Mouse (Mus musculus) T-helper 1 cell (primary cell): ENCODE measurements around the gene Cyth3.

ENCODE experiments used
- in situ Hi-C: fragments of 300-600 bp; cut with MboI, MseI; formaldehyde crosslinking; loops from one replicate; pipeline ENCODE4 v1.15.1; 2025; ENCODE audit warnings: high pct_unique_total_duplicates

Gene Cyth3

GRCm38 (mm10) chr5:143635358-143635757 is 13.1 kb downstream of the Cyth3 start:
- in situ Hi-C loops, result no loop called here

GRCm38 (mm10) chr5:143636173-143636572 is 13.9 kb downstream of the Cyth3 start:
- in situ Hi-C loops, result no loop called here

DNA sequence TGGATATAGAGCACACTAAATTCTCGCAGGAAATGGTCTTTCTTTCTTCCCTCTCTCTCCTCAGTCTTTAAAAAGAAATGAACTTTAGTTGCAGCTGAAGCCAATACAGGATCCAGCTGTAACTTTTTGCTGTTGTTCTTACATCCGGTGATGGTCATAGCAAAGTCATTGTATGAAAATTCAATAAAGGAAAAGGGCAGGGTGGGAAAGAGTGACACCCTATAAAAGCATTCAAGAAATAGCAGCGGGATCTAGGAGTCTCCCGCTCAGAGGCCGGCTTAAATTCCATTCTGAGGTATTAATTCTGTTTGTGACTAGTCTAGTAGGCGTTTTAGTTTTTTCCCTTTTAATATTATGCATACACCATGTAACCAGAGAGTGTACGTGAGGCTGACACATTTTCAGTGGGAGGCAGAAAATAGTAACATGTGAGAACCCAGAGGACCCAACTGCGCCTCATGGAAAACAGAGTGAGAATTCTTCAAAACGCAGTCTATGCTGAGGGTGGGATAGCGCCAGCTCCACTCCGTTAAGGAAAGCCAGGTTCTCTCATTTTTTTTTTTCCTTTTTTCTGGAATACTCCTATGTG is 15.7 kb downstream of the Cyth3 start:
- in situ Hi-C loops, result no loop called here

DNA sequence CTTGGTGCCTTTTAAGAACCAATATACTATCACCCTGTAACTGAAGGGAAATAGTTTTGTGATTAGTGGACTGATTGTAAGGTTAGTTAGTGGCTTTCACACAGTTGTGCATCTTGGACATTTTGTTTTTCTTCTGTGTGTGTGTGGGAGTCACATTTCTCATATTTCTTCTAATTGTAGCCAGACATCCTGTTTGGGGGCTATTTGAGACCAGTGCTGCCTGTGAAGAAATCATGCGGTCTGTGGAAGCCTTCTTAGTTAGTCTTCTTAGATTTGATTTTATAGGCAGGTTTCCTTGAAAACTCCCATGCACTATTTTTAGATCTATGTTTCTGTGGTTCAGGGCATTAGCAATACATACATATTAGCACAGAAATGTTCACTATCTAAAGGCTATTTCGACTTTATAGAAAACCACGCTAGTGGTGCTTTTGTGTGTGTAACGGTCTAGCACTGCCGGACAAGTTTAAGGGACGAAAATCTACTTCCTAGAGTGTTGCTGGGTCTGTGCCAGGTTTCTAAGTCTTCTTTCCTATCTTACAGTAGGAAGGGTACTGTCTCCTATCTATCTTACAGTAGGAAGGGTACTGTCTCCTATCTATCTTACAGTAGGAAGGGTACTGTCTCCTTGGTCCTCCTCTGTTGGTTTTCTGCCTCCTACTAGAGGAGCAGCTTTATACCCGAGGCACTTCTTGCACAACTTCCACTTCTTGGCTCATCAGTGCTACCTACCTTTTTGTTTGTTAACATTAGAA is 16.4 kb downstream of the Cyth3 start:
- in situ Hi-C loops, result no loop called here

DNA sequence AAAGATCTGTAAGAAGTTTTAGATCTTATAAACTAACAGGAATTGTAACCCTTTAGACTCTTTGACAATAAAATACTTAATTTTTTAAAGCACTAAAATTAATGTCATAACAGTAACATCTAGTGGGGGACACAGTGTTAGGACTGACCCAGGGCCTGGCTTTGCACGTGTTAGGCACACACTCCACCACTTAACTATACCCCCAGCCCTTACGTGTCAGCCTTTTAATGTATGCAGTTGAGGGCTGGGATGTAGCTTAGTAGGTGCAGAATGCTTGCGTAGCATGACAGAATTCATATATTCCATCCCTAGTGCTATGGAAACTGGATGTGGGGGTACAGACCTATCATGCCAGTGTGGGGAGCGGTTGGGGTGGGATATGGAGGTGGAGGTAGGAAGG is 17.1 kb downstream of the Cyth3 start:
- in situ Hi-C loops, result no loop called here

GRCm38 (mm10) chr5:143639810-143640209 is 17.6 kb downstream of the Cyth3 start:
- in situ Hi-C loops, result no loop called here

DNA sequence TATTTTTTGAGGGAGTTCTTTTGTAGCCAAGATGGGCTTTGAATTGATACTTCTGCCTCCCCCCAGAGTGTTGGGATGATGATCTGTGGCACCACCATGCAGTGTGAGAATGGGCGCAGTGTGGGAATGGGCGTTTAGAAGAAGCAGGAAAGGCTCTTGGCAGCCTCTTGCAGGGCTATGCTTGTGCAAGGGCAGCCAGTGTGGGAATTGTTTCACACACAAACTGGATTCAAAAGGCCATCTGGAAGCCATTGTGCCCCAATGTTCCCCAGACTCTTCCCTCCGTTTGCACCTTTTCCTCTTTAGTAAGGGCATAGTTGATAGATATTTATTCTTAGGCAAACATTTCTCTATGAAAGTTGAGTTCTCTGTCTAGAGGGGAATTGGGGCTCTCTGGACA is 19.3 kb downstream of the Cyth3 start:
- in situ Hi-C loops, result no loop called here

DNA sequence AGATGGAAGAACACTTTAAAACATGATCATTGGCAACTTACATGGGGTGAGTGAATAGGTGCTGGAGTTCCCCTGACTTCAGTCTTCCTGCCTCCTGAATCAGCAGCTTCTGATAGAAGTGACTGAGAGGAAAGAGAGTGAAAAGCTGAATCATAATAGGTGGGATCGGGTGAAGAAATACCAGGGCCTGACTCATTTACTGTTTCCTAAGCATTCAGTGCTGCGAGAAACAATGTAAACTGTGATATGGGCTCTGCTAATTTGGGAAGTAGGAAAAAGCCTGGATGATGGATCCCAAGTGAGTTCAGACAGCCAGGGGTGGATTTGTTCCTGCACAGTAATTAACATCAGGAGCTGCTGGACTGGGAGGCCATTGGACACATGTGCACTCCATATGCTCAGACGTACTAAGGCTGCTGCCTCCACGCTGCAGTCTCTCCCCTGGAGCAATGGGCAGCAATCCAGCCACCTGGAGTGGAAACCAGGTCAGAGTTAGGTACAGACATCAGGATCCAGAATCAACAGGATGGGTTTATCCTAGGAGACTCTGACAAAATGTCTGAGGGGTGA is 20.1 kb downstream of the Cyth3 start:
- in situ Hi-C loops, result no loop called here

- in situ Hi-C loops, result no loop called here
These were observed 23.7 kb downstream of the Cyth3 start for GRCm38 (mm10) chr5:143645976-143646375.

DNA sequence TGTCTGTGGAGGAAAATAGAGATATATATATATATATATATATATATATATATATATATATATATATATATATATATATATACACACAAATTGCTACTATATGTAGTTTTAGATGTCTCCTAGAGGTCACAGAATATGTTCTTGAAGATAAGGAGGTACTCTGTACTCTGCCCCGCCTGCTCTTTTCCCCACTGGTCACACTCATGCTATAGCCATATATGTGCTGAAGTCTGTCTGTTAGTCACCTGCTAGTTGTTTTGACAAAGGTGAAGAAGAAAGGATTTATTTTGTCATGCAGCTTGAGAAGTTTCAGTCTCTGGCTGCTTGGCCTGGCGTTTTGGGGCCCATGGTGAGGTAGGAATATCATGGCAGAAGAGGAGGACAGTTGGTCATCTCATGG is 25.2 kb downstream of the Cyth3 start:
- in situ Hi-C loops, result no loop called here

- in situ Hi-C loops, result no loop called here
These were observed 25.8 kb downstream of the Cyth3 start for GRCm38 (mm10) chr5:143648058-143648457.

- in situ Hi-C loops, result no loop called here
These were observed 26.9 kb downstream of the Cyth3 start for GRCm38 (mm10) chr5:143649168-143649567.

DNA sequence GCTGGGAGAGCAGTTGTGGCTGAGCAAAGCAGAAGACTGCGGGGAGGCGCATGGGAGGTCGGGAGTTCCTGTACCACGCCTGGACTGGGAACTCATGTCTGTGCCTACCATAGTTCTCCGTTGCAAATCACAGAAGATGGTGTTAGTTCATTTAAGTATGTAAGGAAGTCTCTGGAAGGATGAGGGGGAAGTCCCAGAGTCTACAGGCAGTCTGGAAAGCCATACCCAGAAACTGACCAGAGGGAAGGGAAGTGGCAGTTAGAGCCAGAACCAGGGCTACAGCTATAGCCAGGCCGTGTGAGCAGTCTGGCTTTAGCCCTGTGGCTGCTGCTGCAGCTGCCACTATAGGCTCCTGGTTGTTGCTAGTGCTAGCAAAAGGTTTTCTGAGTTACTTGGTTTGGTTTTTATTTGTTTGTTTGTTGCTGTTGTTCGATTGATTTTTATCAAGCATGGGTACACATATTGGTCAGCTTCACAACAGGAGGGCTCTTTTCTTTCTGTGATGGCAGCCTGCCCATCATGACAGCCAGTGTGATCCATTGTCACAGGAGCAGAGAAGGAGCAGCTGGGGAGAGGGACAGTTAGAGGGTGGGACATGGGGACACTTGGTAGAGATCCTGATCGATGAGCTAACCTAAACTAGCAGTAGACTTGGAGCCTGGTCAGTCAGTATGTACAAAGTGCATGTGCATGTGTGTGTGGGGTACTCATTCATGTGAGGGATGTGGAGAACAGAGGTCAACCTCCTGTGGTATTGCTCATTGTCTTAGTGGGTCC is 29.8 kb downstream of the Cyth3 start:
- in situ Hi-C loops, result no loop called here

- in situ Hi-C loops, result no loop called here
These were observed 31.2 kb downstream of the Cyth3 start for GRCm38 (mm10) chr5:143653497-143653896.

- in situ Hi-C loops, result no loop called here
These were observed 32.6 kb downstream of the Cyth3 start for GRCm38 (mm10) chr5:143654670-143655510.

DNA sequence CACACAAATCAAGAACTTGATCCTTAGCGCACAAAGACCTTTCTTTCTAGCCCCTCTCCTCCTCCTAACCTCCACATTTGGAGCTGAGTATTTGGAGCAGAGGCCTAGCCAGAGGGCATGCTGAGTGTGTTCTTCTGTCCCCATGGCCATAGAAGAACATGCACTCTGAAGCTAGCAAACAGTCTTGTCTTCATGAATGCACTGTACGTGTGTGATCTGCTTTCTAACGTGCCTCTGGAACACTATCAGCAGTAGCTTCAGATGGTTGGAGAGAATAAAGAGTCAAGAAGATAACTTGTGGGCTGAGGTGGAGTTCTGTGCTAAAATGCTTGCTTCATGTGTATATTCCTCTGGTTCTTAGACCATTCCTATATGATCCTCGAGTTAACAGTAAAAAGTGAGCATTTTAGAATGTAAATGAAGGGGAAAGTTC is 33.3 kb downstream of the Cyth3 start:
- in situ Hi-C loops, result no loop called here

- in situ Hi-C loops, result no loop called here
These were observed 34.5 kb downstream of the Cyth3 start for GRCm38 (mm10) chr5:143656708-143657245.

DNA sequence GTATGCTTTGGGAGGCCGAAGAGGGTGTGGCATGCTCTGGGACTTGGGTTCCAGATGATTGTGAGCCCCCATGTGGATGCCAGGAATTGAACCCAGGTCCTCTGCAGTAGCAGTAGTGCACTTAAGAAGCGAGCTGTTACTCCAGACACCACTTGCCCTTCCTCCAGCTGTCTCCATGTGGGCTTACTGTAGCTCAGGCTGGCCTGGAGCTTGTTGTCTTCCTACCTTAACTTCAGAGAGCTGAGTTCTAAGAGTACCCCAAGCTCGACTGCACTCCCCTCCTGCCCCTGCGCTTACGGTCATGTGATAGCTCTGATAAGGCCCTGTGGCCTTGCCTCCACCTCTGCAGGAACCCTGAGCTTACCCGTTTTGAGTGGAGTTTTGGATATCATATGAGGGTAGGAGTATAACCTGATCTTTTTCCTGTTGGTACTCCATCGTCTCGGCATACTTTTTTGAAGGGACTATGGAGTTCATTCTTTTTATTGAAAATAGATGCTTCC is 36.8 kb downstream of the Cyth3 start:
- in situ Hi-C loops, result no loop called here

DNA sequence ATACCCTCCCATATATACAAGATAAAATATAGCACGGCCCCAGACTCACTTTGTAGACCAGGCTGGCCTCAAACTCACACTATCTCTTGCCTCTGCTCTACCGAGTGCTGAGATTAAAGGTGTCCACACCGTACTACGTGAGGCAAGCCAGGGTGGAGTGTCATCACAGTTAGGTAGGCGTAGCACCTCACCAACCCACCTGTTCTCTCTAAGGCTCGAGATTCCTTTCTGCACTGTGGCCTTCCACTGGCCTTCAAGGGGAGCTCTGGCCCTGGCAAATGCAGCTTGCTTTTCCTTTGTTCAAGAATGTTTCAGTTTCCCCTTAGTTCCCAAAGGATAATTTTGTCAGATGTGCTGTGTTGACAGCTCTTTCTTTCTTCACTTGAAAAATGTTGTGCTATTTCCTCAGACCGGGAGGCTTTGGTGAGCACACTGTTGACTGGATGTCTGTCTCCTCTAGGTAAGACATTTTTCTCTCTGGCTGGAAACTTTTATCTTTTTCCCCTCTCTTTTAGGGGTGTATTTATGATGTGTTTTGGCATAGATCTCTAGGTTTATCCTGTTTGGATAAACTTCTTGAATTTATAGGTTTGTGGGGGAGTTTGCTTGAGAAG is 40.9 kb downstream of the Cyth3 start:
- in situ Hi-C loops, result no loop called here

- in situ Hi-C loops, result no loop called here
These were observed 43.3 kb downstream of the Cyth3 start for GRCm38 (mm10) chr5:143665561-143665960.

GRCm38 (mm10) chr5:143666015-143666414 is 43.8 kb downstream of the Cyth3 start:
- in situ Hi-C loops, result no loop called here
